Mouse (Mus musculus) stomach, embryonic 16.5 days (tissue): ENCODE measurements around the gene Fbxl13. TPM values are rescaled to one million over a fixed set of nuclear protein-coding genes. Genes with fewer than 3 reads are reported as not detected.

Source experiments
- ATAC-seq: fragments of 200-750 bp; cut with Nextera tagmentation; 2 replicates; pipeline ENCODE4 v1.8.0; 2017; ENCODE audit warnings: moderate number of reproducible peaks, moderate TSS enrichment; ENCODE audit not compliant: insufficient read depth, low FRiP score
- H3K27ac ChIP-seq: fragments of 300-500 bp; sonication (generic); 2 replicates; pipeline ENCODE4 v1.5.1; 2014; ENCODE audit warnings: low read length
- H3K27me3 ChIP-seq: fragments of 300-500 bp; sonication (generic); 2 replicates; pipeline ENCODE4 v1.6.1; 2014; ENCODE audit warnings: low read length, control low read depth, mixed read lengths; ENCODE audit not compliant: control insufficient read depth, insufficient read depth
- H3K36me3 ChIP-seq: fragments of 300-500 bp; sonication (generic); 2 replicates; pipeline ENCODE4 v1.6.1; 2014; ENCODE audit warnings: low read length; ENCODE audit not compliant: control insufficient read depth, insufficient read depth
- H3K4me1 ChIP-seq: fragments of 300-500 bp; sonication (generic); 2 replicates; pipeline ENCODE4 v1.6.1; 2014; ENCODE audit warnings: low read length, control low read depth, mixed read lengths; ENCODE audit not compliant: control insufficient read depth, insufficient read depth
- H3K4me2 ChIP-seq: fragments of 300-500 bp; sonication (generic); 2 replicates; pipeline ENCODE4 v1.6.1; 2014; ENCODE audit warnings: low read depth, low read length, mixed read lengths
- H3K4me3 ChIP-seq: fragments of 300-500 bp; sonication (generic); replicated peaks from 2 replicates; pipeline ENCODE4 v1.5.1; 2014; ENCODE audit warnings: mild to moderate bottlenecking, low read length
- H3K9ac ChIP-seq: fragments of 300-500 bp; sonication (generic); 2 replicates; pipeline ENCODE4 v1.6.1; 2014; ENCODE audit warnings: low read length
- H3K9me3 ChIP-seq: fragments of 300-500 bp; sonication (generic); replicated peaks from 2 replicates; pipeline ENCODE4 v1.6.1; 2016; ENCODE audit warnings: low read length, control low read depth; ENCODE audit not compliant: control insufficient read depth
- whole genome bisulfite sequencing: fragments of 180-500 bp; shearing (Covaris S2); extraction: QIAGEN DNeasy Blood & Tissue Kit; methylation state at CpG from one replicate; pipeline ENCODE4 v1.1.7; 2014; 5-methylcytosine and 5-hydroxymethylcytosine counted together
- polyA plus RNA-seq: library from polyadenylated mRNA; unstranded; fragments of >200 nt; fragmentation: Nextera tagmentation; extraction: Ambion mirVana; gene quantifications from 2 replicates; pipeline ENCODE4 v1.2.1, GENCODE M21; 2015

Gene Fbxl13
- polyA plus RNA-seq, 1 experiment from 2014 or later: 0.31 TPM

GRCm38 (mm10) chr5:21436471-21436975 is 208.9 kb downstream of the Fbxl13 start:
- 63% methylated on average over 8 of the region's 8 CpGs for WGBS
- H3K4me1 ChIP-seq: peaks cover 15% of the 10 kb centered on the region
- ATAC-seq: no peak
- H3K4me3 ChIP-seq: no peak overlapping the region
- H3K36me3 ChIP-seq: no peaks in the 10 kb centered on the region
- no peak overlapping the region for H3K4me2 ChIP-seq
- H3K9ac ChIP-seq: no peak overlapping the region
- no peaks in the 10 kb centered on the region for H3K27me3 ChIP-seq
- no peaks in the 10 kb centered on the region for H3K9me3 ChIP-seq
- H3K27ac ChIP-seq: no peak overlapping the region

GRCm38 (mm10) chr5:21434148-21434929 is 211.1 kb downstream of the Fbxl13 start:
- H3K4me2 ChIP-seq: no peak overlapping the region
- H3K27ac ChIP-seq: no peak overlapping the region
- H3K9me3 ChIP-seq: no peaks in the 10 kb centered on the region
- H3K4me1 ChIP-seq: no peaks in the 10 kb centered on the region
- 64% methylated on average over 11 of the region's 11 CpGs for WGBS
- no peak overlapping the region for H3K9ac ChIP-seq
- no peaks in the 10 kb centered on the region for H3K36me3 ChIP-seq
- no peak overlapping the region for H3K4me3 ChIP-seq
- no peak for ATAC-seq
- no peaks in the 10 kb centered on the region for H3K27me3 ChIP-seq

Other genes starting within 250 kb of the Fbxl13 start
- gene Ccdc146, start 221.0 kb downstream of the Fbxl13 start, polyA plus RNA-seq: 0.62 and 0.72 TPM in 2 replicates
- 6.5 and 6.8 TPM in 2 replicates for gene Fam185a, start 220.7 kb downstream of the Fbxl13 start, polyA plus RNA-seq
- 68.7 and 74.7 TPM in 2 replicates for gene Lrrc17, start 102.1 kb downstream of the Fbxl13 start, polyA plus RNA-seq
- 32.8 and 34.2 TPM in 2 replicates for gene Armc10, start 179 bp upstream of the Fbxl13 start, polyA plus RNA-seq
- gene Napepld, start 55.8 kb upstream of the Fbxl13 start, polyA plus RNA-seq: 3.6 and 4.2 TPM in 2 replicates
- gene Pmpcb, start 91.5 kb upstream of the Fbxl13 start, polyA plus RNA-seq: 77.1 and 77.9 TPM in 2 replicates
- 44.5 and 47.6 TPM in 2 replicates for gene Dnajc2, start 139.6 kb upstream of the Fbxl13 start, polyA plus RNA-seq
- gene Psmc2, start 139.6 kb upstream of the Fbxl13 start, polyA plus RNA-seq: 160 and 166 TPM in 2 replicates
- gene Slc26a5, start 220.0 kb upstream of the Fbxl13 start, polyA plus RNA-seq: not detected in 2 replicates